Mouse (Mus musculus): ENCODE results near the gene Exd2. TPM values are rescaled to one million over a fixed set of nuclear protein-coding genes. Genes with fewer than 3 reads are reported as not detected.
A peak's percentile ranks its signal among the peaks of the same experiment; 100 is the strongest.

Gene Exd2
- polyA plus RNA-seq, 1 experiment from 2014 or later: 40.6 TPM

DNA sequence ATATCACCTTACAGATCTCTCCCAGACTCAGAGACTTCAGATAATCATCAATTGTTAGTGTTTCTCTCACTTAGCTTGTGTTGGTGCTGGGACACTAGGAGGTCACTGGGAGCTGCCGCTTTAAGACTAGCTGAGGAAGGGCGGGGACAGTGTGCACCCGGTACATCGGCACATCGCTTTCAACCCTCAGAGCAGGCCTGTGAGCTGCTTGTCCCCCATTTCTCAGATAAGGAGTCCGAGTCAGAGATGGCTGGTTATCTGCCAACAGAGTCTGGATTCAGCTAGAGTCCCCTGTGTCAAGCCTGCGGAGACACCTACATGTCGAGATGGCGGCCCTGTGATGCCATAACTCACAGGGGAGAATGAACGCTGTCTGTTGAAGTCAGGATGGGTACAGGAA lies 68.7 kb downstream of the Exd2 start:
- H3K27me3 ChIP-seq (ENCODE audit: insufficient read depth, poor library complexity, severe bottlenecking): no peaks in the 10 kb centered on the region
- no peak overlapping the region for H3K4me3 ChIP-seq
- H3K27ac ChIP-seq: no peak overlapping the region
- no peaks in the 10 kb centered on the region for H3K9me3 ChIP-seq
- 84% methylated on average over 10 of the region's 10 CpGs for WGBS
- H3K36me3 ChIP-seq: no peaks in the 10 kb centered on the region
- no peak for DNase-seq (ENCODE audit: low spot score)
- peaks cover 17% of the 10 kb centered on the region for H3K4me1 ChIP-seq (replicated peaks)

DNA sequence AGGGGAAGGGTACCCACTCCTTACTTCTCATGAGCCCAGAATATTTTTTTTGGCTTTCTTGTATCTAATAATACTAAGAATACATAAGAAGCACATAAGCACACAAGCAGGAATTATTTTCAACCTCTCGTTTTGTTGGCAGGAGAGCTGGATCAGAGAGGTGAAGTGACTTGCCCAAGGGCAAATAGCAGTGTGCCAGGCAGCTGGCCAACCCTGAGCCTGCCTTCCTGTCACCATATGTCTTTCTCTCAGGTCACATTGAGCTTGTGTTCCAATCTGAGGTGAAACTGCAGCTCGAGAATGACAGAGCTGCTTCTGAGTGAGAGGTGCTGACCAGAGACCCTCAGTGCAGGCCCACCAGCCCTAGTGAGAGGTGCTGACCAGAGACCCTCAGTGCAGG lies 71.0 kb downstream of the Exd2 start:
- Histone ChIP-seq H3K27ac (no peak overlapping the region), H3K9me3 (no peaks in the 10 kb centered on the region), H3K4me3 (no peak overlapping the region), H3K36me3 (no peaks in the 10 kb centered on the region), H3K27me3 (ENCODE audit: insufficient read depth, poor library complexity, severe bottlenecking) (no peaks in the 10 kb centered on the region), H3K4me1 (replicated peaks) (peaks cover 5% of the 10 kb centered on the region; the same call in 1 of the 2 replicates)
- WGBS: 79% methylated on average over 2 of the region's 2 CpGs
- DNase-seq (ENCODE audit: low spot score): no peak

DNA sequence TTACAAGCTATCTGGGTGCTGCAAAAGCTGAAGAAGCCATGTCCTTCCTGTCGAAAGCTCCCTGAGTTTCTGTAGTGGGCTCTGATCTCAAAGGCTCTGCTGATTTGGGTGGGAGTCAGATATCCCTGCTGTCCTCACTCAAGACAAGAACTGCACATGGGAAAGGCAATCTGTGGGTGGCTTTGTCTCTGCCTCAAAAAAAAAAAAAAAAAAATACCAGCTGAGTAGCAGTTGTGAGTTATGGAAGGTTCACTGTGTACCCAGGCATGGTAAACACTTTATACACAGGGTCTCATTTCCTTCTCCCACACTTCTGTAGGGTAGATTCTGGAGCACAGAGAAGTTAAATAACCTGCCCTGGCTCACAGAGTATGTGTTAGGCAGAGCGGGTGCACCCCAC lies 74.4 kb downstream of the Exd2 start:
- Histone ChIP-seq H3K4me3 (no peak overlapping the region), H3K27ac (no peak overlapping the region), H3K4me1 (replicated peaks) (peaks cover 3% of the 10 kb centered on the region; the same call in 1 of the 2 replicates), H3K9me3 (no peaks in the 10 kb centered on the region), H3K36me3 (no peaks in the 10 kb centered on the region), H3K27me3 (ENCODE audit: insufficient read depth, poor library complexity, severe bottlenecking) (no peaks in the 10 kb centered on the region)
- 86% methylated on average over 2 of the region's 2 CpGs for WGBS
- no peak for DNase-seq (ENCODE audit: low spot score)

DNA sequence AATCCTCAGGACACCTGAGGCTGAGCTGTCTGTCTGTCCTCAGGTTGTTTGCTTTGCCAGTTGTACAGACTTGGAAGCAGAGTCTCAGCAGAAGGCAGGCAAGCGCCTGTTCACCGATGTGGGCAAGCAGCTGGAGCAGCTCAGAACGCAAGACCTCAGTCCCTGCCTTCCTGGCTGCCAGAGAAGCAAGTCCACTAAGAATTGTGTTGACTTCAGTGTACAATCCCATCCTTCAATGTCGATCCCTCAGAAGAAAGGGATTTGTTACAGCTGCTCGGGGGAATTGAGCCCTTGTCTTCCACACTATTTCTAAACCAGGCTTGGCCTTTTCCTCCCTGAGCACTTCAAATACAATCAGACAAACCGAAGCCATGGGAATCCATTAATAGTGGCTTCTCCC lies 75.4 kb downstream of the Exd2 start:
- H3K4me1 ChIP-seq (replicated peaks): peaks cover 3% of the 10 kb centered on the region; the same call in 1 of the 2 replicates

DNA sequence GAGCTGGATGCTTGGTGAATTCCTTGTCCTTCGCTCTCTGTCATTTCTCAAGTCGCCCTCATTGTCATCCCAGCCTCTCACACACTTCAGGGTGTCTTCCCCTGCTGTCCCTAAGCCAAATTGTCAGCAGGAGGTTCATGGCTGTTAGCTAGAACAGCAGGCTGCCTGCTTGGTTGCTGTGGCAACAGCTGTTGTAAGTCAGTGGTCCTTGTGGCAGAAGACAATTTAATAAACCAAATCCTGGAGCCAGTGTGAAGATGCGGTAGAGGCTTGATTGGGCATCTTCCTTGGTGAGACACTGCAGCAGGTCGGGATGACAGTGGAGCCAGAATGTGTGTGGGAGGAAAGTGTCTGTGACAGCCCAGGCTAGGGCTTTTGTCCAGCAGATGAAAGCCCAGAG lies 82.4 kb downstream of the Exd2 start:
- H3K4me3 ChIP-seq: no peak overlapping the region
- H3K27me3 ChIP-seq (ENCODE audit: insufficient read depth, poor library complexity, severe bottlenecking): peaks cover 16% of the 10 kb centered on the region
- WGBS: 6% methylated on average over 4 of the region's 4 CpGs
- H3K9me3 ChIP-seq: no peaks in the 10 kb centered on the region
- peaks cover 25% of the 10 kb centered on the region for H3K4me1 ChIP-seq (replicated peaks)
- DNase-seq (ENCODE audit: low spot score): peak; percentile 51
- H3K27ac ChIP-seq: peak overlapping the region; percentile 23; the same call in 1 of the 2 replicates
- H3K36me3 ChIP-seq: no peaks in the 10 kb centered on the region

More for the DNA sequence above, 75.4 kb downstream of the Exd2 start:
- no peak for DNase-seq (ENCODE audit: low spot score)
- Histone ChIP-seq H3K4me3 (no peak overlapping the region), H3K36me3 (no peaks in the 10 kb centered on the region), H3K9me3 (no peaks in the 10 kb centered on the region), H3K27me3 (ENCODE audit: insufficient read depth, poor library complexity, severe bottlenecking) (no peaks in the 10 kb centered on the region), H3K27ac (no peak overlapping the region)
- WGBS: 70% methylated on average over 6 of the region's 6 CpGs

DNA sequence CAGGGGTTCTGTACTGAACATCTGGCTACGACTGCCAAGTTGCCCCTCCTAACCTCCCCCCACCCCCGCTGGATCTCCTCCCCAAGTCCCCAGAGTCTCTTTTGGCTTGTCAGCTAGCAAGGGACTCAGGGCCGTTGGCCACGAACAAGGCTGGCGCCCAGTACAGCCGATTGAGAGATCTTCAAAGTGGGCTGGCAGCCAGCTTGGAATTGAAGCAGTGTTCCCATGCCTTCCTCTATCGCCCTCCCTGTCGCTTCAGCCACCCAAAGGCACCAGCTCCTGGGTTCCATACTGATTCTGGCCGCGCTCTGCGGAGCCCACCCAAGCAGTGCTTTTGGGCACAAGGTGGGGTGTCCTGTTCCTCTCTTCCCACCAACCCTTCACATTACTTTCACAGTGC lies 86.8 kb downstream of the Exd2 start:
- no peaks in the 10 kb centered on the region for H3K36me3 ChIP-seq
- H3K9me3 ChIP-seq: no peaks in the 10 kb centered on the region
- WGBS: 70% methylated on average over 11 of the region's 11 CpGs
- DNase-seq (ENCODE audit: low spot score): no peak
- H3K4me3 ChIP-seq: no peak overlapping the region
- H3K4me1 ChIP-seq (replicated peaks): peaks cover 34% of the 10 kb centered on the region
- H3K27me3 ChIP-seq (ENCODE audit: insufficient read depth, poor library complexity, severe bottlenecking): peaks cover 16% of the 10 kb centered on the region
- H3K27ac ChIP-seq: peak overlapping the region; percentile 64; the same call in 1 of the 2 replicates

Other genes with a start within 250 kb of the Exd2 start
- gene Actn1, start 202.7 kb upstream of the Exd2 start, polyA plus RNA-seq (2016; fragmentation: Nextera tagmentation; extraction: Ambion mirVana): 24.1 and 27.6 TPM in 2 replicates
- 12.1 and 12.8 TPM in 2 replicates for gene Dcaf5, start 26.5 kb upstream of the Exd2 start, polyA plus RNA-seq (2016; fragmentation: Nextera tagmentation; extraction: Ambion mirVana)
- 17.7 and 18.9 TPM in 2 replicates for gene Galnt16, start 55.2 kb downstream of the Exd2 start, polyA plus RNA-seq (2016; fragmentation: Nextera tagmentation; extraction: Ambion mirVana)
- 24.4 and 26.0 TPM in 2 replicates for gene Slc39a9, start 180.8 kb downstream of the Exd2 start, polyA plus RNA-seq (2016; fragmentation: Nextera tagmentation; extraction: Ambion mirVana)
- gene Erh, start 181.2 kb downstream of the Exd2 start, polyA plus RNA-seq (2016; fragmentation: Nextera tagmentation; extraction: Ambion mirVana): 467 and 523 TPM in 2 replicates
- 0.80 and 1.5 TPM in 2 replicates for gene Plekhd1, start 229.5 kb downstream of the Exd2 start, polyA plus RNA-seq (2016; fragmentation: Nextera tagmentation; extraction: Ambion mirVana)